Mouse (Mus musculus): ENCODE data around the gene Tmem177. TPM values are rescaled to one million over a fixed set of nuclear protein-coding genes. Genes with fewer than 3 reads are reported as not detected.

Tmem177 gene
- polyA plus RNA-seq, 1 experiment: 2.6 TPM

DNA sequence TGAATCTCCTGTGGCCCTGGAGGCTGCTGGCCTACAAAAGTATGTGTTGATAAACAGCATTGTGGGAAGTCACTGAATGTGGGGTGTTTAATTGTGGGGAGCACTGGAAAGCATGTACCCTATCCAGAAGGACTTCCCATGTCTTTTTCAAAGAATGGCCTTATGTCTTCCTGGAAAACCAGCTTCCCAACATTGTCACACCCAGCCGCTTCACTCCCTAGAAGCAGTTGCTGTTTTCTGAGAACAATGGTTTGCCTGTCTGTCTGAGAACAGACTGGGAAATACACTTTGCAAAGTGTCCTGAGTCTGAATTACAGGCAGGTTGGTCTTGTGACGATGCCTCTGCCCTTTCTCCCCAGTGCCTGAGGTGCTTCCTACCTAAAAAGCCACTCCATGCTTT, 45.7 kb downstream of the Tmem177 start:
- no peak overlapping the region for H3K27ac ChIP-seq (ENCODE audit: insufficient read depth, low read length)
- no peak for DNase-seq (ENCODE audit: low read depth in 1 of 2, low spot score in 2 of 2)
- H3K27me3 ChIP-seq (ENCODE audit: control insufficient read depth, insufficient read depth, low read length): no peaks in the 10 kb centered on the region
- no peak for TF ChIP-seq POLR2A (IDR thresholded peaks at IDR 0.05; ENCODE audit: low read depth, low read length)
- TF ChIP-seq CTCF (IDR thresholded peaks at IDR 0.05; ENCODE audit: extremely low read depth, insufficient read depth, insufficient read length, insufficient replicate concordance): no peak
- H3K36me3 ChIP-seq (ENCODE audit: control insufficient read depth, insufficient read depth, low read length): no peaks in the 10 kb centered on the region
- H3K4me1 ChIP-seq (ENCODE audit: control insufficient read depth, insufficient read depth, insufficient read length): no peaks in the 10 kb centered on the region
- no peak overlapping the region for H3K4me3 ChIP-seq (ENCODE audit: extremely low read depth, insufficient read depth, insufficient read length)
- WGBS: 88% methylated on average over 2 of the region's 2 CpGs

- Histone ChIP-seq H3K27me3 (ENCODE audit: control insufficient read depth, insufficient read depth, low read length) (no peaks in the 10 kb centered on the region), H3K4me1 (ENCODE audit: control insufficient read depth, insufficient read depth, insufficient read length) (no peaks in the 10 kb centered on the region), H3K4me3 (ENCODE audit: extremely low read depth, insufficient read depth, insufficient read length) (no peak overlapping the region), H3K27ac (ENCODE audit: insufficient read depth, low read length) (no peak overlapping the region), H3K36me3 (ENCODE audit: control insufficient read depth, insufficient read depth, low read length) (no peaks in the 10 kb centered on the region)
- 92% methylated on average over 6 of the region's 6 CpGs for WGBS
- no peak for TF ChIP-seq CTCF (IDR thresholded peaks at IDR 0.05; ENCODE audit: extremely low read depth, insufficient read depth, insufficient read length, insufficient replicate concordance)
- TF ChIP-seq POLR2A (IDR thresholded peaks at IDR 0.05; ENCODE audit: low read depth, low read length): no peak
- no peak for DNase-seq (ENCODE audit: low read depth in 1 of 2, low spot score in 2 of 2)
Measured at GRCm38 (mm10) chr1:119865311-119865710, 47.7 kb downstream of the Tmem177 start.

DNA sequence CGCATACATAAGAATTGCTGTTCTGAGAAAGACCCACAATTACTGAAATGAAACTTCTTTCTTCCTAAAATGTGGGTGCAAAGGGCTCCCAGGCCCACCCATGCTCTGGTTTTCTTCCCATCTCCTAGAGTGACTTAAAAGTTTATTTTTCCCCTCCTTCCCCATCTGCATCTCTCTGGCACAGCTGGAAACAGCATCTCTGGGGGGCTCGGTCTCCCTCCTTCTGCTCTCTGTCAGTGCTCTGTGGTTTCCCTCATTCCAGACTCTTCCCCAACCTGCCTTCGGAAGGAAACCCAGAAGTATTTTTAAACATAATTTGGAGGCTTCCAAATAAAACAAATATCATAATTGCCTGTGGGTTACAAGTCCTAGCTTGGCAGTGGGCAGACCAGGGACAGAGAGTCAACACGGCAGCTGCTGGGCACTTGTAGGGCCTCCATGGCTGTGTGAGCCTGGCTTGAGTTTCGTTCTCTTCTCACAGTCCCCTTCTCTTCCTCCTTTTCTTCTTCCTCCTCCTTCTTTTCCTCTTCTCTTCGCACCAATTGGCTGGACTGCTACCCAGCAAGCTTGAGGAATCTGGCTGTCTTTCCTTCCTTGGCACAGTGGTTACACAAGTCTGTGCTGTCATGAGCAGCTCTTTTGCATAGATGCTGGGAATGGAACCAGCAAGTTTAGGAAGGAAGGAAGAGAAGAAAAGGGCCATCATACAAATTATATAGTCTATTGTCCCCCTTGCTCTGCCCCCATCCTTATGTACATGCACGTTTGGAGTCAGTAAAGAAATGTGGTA, 49.3 kb downstream of the Tmem177 start:
- no peak for DNase-seq (ENCODE audit: low read depth in 1 of 2, low spot score in 2 of 2)

DNA sequence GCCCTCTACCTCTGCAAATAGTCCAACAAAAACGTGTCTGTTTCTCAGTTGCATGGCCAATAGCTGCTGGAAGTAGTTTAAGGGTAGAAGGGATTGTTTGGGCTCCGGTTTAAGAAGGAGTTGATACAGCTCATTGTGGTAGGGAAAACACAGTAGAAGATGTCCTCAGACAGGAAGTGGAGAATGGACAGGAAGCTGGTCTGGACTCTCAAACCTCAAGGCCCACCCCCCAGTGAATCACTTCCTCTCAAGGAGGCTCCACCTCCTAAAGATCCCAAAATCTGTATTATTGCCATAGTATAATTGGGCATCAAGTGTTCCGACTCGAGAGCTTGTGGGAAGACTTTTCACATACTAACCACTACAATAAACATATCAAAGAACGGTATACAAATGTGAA, 53.4 kb downstream of the Tmem177 start:
- Histone ChIP-seq H3K27ac (ENCODE audit: insufficient read depth, low read length) (no peak overlapping the region), H3K36me3 (ENCODE audit: control insufficient read depth, insufficient read depth, low read length) (no peaks in the 10 kb centered on the region), H3K4me3 (ENCODE audit: extremely low read depth, insufficient read depth, insufficient read length) (no peak overlapping the region), H3K4me1 (ENCODE audit: control insufficient read depth, insufficient read depth, insufficient read length) (no peaks in the 10 kb centered on the region), H3K27me3 (ENCODE audit: control insufficient read depth, insufficient read depth, low read length) (no peaks in the 10 kb centered on the region)
- TF ChIP-seq POLR2A (IDR thresholded peaks at IDR 0.05; ENCODE audit: low read depth, low read length) (no peak), CTCF (IDR thresholded peaks at IDR 0.05; ENCODE audit: extremely low read depth, insufficient read depth, insufficient read length, insufficient replicate concordance) (no peak)
- no peak for DNase-seq (ENCODE audit: low read depth in 1 of 2, low spot score in 2 of 2)
- WGBS: 77% methylated on average over 5 of the region's 5 CpGs

More for the DNA sequence above, 49.3 kb downstream of the Tmem177 start:
- Histone ChIP-seq H3K36me3 (ENCODE audit: control insufficient read depth, insufficient read depth, low read length) (no peaks in the 10 kb centered on the region), H3K27me3 (ENCODE audit: control insufficient read depth, insufficient read depth, low read length) (no peaks in the 10 kb centered on the region), H3K4me1 (ENCODE audit: control insufficient read depth, insufficient read depth, insufficient read length) (no peaks in the 10 kb centered on the region), H3K27ac (ENCODE audit: insufficient read depth, low read length) (no peak overlapping the region), H3K4me3 (ENCODE audit: extremely low read depth, insufficient read depth, insufficient read length) (no peak overlapping the region)
- WGBS: 75% methylated on average over 7 of the region's 7 CpGs
- TF ChIP-seq CTCF (IDR thresholded peaks at IDR 0.05; ENCODE audit: extremely low read depth, insufficient read depth, insufficient read length, insufficient replicate concordance): no peak
- no peak for TF ChIP-seq POLR2A (IDR thresholded peaks at IDR 0.05; ENCODE audit: low read depth, low read length)

Other genes starting within 250 kb of the Tmem177 start
- 1.7 and 2.8 TPM in 2 replicates for gene Ptpn4, start 75.6 kb downstream of the Tmem177 start, polyA plus RNA-seq (2012; rRNA removed)
- gene Cfap221, start 84.0 kb upstream of the Tmem177 start, polyA plus RNA-seq (2012; rRNA removed): not detected in 2 replicates
- 0.08 TPM in 1 of 2 replicates, not detected in the other for gene Sctr, start 93.7 kb upstream of the Tmem177 start, polyA plus RNA-seq (2012; rRNA removed)
- 17.3 and 20.8 TPM in 2 replicates for gene Tmem37, start 160.9 kb upstream of the Tmem177 start, polyA plus RNA-seq (2012; rRNA removed)
- gene Dbi, start 207.9 kb upstream of the Tmem177 start, polyA plus RNA-seq (2012; rRNA removed): 37.2 and 53.9 TPM in 2 replicates
- gene 3110009E18Rik, start 208.0 kb upstream of the Tmem177 start, polyA plus RNA-seq (2012; rRNA removed): 1.4 and 2.0 TPM in 2 replicates

All from spleen, adult 2 months (tissue).